Mouse (Mus musculus): ENCODE measurements around the gene Prlr.

DNA sequence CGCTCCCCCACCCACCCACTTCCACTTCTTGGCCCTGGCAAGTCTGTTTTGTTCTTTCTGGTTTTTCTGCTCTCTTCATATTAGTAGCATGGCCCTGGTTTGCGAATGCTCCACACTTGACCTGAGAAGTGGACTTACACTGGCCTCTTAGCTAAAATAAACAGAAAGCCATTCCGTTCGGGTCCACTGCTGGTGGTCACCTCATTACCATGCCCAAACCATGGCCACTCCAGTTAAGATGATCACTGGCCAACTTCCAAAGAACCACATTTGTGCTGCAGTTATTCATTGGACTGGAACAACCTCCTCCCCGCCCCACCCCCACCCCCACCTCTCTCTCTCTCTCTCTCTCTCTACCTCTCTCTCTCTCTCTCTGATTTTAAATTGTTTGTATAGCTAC is 104.5 kb downstream of the Prlr start:
- TF ChIP-seq CTCF (IDR thresholded peaks at IDR 0.05; ENCODE audit: borderline replicate concordance, insufficient read depth, low read length) (no peak), POLR2A (IDR thresholded peaks at IDR 0.05; ENCODE audit: low read depth, low read length) (no peak)
